Mouse (Mus musculus) midbrain, embryonic 12.5 days (tissue): ENCODE results near the gene Tubg1. TPM values are rescaled to one million over a fixed set of nuclear protein-coding genes. Genes with fewer than 3 reads are reported as not detected.

Source experiments
- ATAC-seq: fragments of 200-750 bp; cut with Nextera tagmentation; 2 replicates; pipeline ENCODE4 v1.8.0; 2017; ENCODE audit warnings: low read depth, moderate TSS enrichment, moderate library complexity; ENCODE audit not compliant: low FRiP score
- H3K27ac ChIP-seq: fragments of 300-500 bp; sonication (generic); replicated peaks from 2 replicates; pipeline ENCODE4 v1.5.1; 2016; ENCODE audit warnings: mild to moderate bottlenecking
- H3K27me3 ChIP-seq: fragments of 300-500 bp; sonication (generic); 2 replicates; pipeline ENCODE4 v1.6.1; 2016; ENCODE audit warnings: mild to moderate bottlenecking
- H3K36me3 ChIP-seq: fragments of 300-500 bp; sonication (generic); 2 replicates; pipeline ENCODE4 v1.6.1; 2016
- H3K4me1 ChIP-seq: fragments of 300-500 bp; sonication (generic); 2 replicates; pipeline ENCODE4 v1.6.1; 2016
- H3K4me2 ChIP-seq: fragments of 300-500 bp; sonication (generic); replicated peaks from 2 replicates; pipeline ENCODE4 v1.6.1; 2016; ENCODE audit warnings: mild to moderate bottlenecking, moderate library complexity
- H3K4me3 ChIP-seq: fragments of 300-500 bp; sonication (generic); 2 replicates; pipeline ENCODE4 v1.5.1; 2016; ENCODE audit warnings: mild to moderate bottlenecking
- H3K9ac ChIP-seq: fragments of 300-500 bp; sonication (generic); replicated peaks from 2 replicates; pipeline ENCODE4 v1.6.1; 2016; ENCODE audit warnings: mild to moderate bottlenecking, moderate library complexity
- H3K9me3 ChIP-seq: fragments of 300-500 bp; sonication (generic); 2 replicates; pipeline ENCODE4 v1.6.1; 2016; ENCODE audit warnings: mild to moderate bottlenecking
- WGBS: fragments of 180-500 bp; shearing (Covaris S2); methylation state at CpG from one replicate; pipeline ENCODE4 v1.1.7; 2016; 5-methylcytosine and 5-hydroxymethylcytosine counted together
- polyA plus RNA-seq: library from polyadenylated mRNA; unstranded; fragments of >200 nt; fragmentation: Nextera tagmentation; extraction: Ambion mirVana; gene quantifications from 2 replicates; pipeline ENCODE4 v1.2.1, GENCODE M21; 2016

The Tubg1 gene
- polyA plus RNA-seq: 96.3 and 97.4 TPM in 2 replicates

- no peaks in the 10 kb centered on the region for H3K9me3 ChIP-seq
- H3K36me3 ChIP-seq: peaks cover 26% of the 10 kb centered on the region
- peak within 1 kb of the TSS; percentile 91 for H3K4me3 ChIP-seq
- H3K27me3 ChIP-seq: no peaks in the 10 kb centered on the region
- peak within 1 kb of the TSS; percentile 95 for H3K9ac ChIP-seq
- ATAC-seq: peak; percentile 95
- peaks cover 42% of the 10 kb centered on the region for H3K4me1 ChIP-seq
- WGBS: 0% methylated on average over 61 of the region's 61 CpGs
- peak within 1 kb of the TSS; percentile 92 for H3K27ac ChIP-seq
- H3K4me2 ChIP-seq: peak within 1 kb of the TSS; percentile 97
Observed at GRCm38 (mm10) chr11:101119761-101120544, at the start of gene Tubg1, which contains the start of gene Retreg3. TSS of gene Tubg1 (plus strand) at chr11:101119938. TSS of gene Retreg3 (minus strand) at chr11:101119893.

GRCm38 (mm10) chr11:101070189-101070527 lies 49.6 kb upstream of the Tubg1 start:
- peak; percentile 65 for ATAC-seq
- Histone ChIP-seq H3K9me3 (no peaks in the 10 kb centered on the region), H3K4me2 (peak overlapping the region; percentile 99), H3K27me3 (peaks cover 28% of the 10 kb centered on the region), H3K9ac (peak overlapping the region; percentile 80), H3K4me3 (peak overlapping the region; percentile 85), H3K27ac (0 out of 2 replicates have a peak overlapping the region, but pooled peaks have one; percentile 20), H3K4me1 (peaks cover 18% of the 10 kb centered on the region), H3K36me3 (no peaks in the 10 kb centered on the region)
- under 1% methylated on average over 36 of the region's 36 CpGs for WGBS

GRCm38 (mm10) chr11:101070987-101071386 lies 48.8 kb upstream of the Tubg1 start:
- H3K27ac ChIP-seq: no peak overlapping the region
- peaks cover 18% of the 10 kb centered on the region for H3K4me1 ChIP-seq
- ATAC-seq: no peak
- no peaks in the 10 kb centered on the region for H3K36me3 ChIP-seq
- peak overlapping the region; percentile 85; the same call in 1 of the 2 replicates for H3K4me3 ChIP-seq
- H3K9me3 ChIP-seq: no peaks in the 10 kb centered on the region
- H3K9ac ChIP-seq: peak overlapping the region; percentile 80; the same call in 1 of the 2 replicates
- WGBS: 77% methylated on average over 6 of the region's 6 CpGs
- H3K4me2 ChIP-seq: peak overlapping the region; percentile 99
- peaks cover 28% of the 10 kb centered on the region for H3K27me3 ChIP-seq

GRCm38 (mm10) chr11:101071810-101072428 lies 47.8 kb upstream of the Tubg1 start:
- no peaks in the 10 kb centered on the region for H3K9me3 ChIP-seq
- no peak overlapping the region for H3K4me3 ChIP-seq
- H3K4me2 ChIP-seq: no peak overlapping the region
- peaks cover 17% of the 10 kb centered on the region for H3K4me1 ChIP-seq
- WGBS: 73% methylated on average over 14 of the region's 14 CpGs
- ATAC-seq: no peak
- no peak overlapping the region for H3K27ac ChIP-seq
- peaks cover 37% of the 10 kb centered on the region for H3K27me3 ChIP-seq
- no peak overlapping the region for H3K9ac ChIP-seq
- peaks cover 4% of the 10 kb centered on the region; the same call in 1 of the 2 replicates for H3K36me3 ChIP-seq

- no peaks in the 10 kb centered on the region for H3K9me3 ChIP-seq
- H3K4me3 ChIP-seq: no peak within 1 kb of the TSS
- H3K9ac ChIP-seq: no peak within 1 kb of the TSS
- H3K4me1 ChIP-seq: peaks cover 11% of the 10 kb centered on the region
- peaks cover 4% of the 10 kb centered on the region; the same call in 1 of the 2 replicates for H3K36me3 ChIP-seq
- no peak within 1 kb of the TSS for H3K4me2 ChIP-seq
- peaks cover 56% of the 10 kb centered on the region for H3K27me3 ChIP-seq
- ATAC-seq: no peak
- H3K27ac ChIP-seq: no peak within 1 kb of the TSS
- WGBS: 66% methylated on average over 9 of the region's 9 CpGs
Observed at GRCm38 (mm10) chr11:101078121-101078520, 41.6 kb upstream of the Tubg1 start, which contains the start of gene Hsd17b1. TSS of gene Hsd17b1 (plus strand) at chr11:101078411.

- Histone ChIP-seq H3K27me3 (peaks cover 56% of the 10 kb centered on the region), H3K36me3 (peaks cover 4% of the 10 kb centered on the region; the same call in 1 of the 2 replicates), H3K27ac (no peak overlapping the region), H3K9me3 (no peaks in the 10 kb centered on the region), H3K4me2 (no peak overlapping the region), H3K4me1 (peaks cover 17% of the 10 kb centered on the region), H3K9ac (no peak overlapping the region), H3K4me3 (no peak overlapping the region)
- WGBS: 3% methylated on average over 26 of the region's 27 CpGs
- no peak for ATAC-seq
Observed at GRCm38 (mm10) chr11:101079746-101080145, 40.0 kb upstream of the Tubg1 start.

GRCm38 (mm10) chr11:101080421-101080820 lies 39.3 kb upstream of the Tubg1 start:
- H3K9me3 ChIP-seq: no peaks in the 10 kb centered on the region
- H3K9ac ChIP-seq: no peak overlapping the region
- 67% methylated on average over 5 of the region's 5 CpGs for WGBS
- H3K4me2 ChIP-seq: no peak overlapping the region
- H3K27me3 ChIP-seq: peaks cover 56% of the 10 kb centered on the region
- H3K27ac ChIP-seq: no peak overlapping the region
- no peak for ATAC-seq
- peaks cover 4% of the 10 kb centered on the region; the same call in 1 of the 2 replicates for H3K36me3 ChIP-seq
- H3K4me3 ChIP-seq: no peak overlapping the region
- H3K4me1 ChIP-seq: peaks cover 17% of the 10 kb centered on the region

- H3K27ac ChIP-seq: peak overlapping the region; percentile 84
- H3K4me2 ChIP-seq: peak overlapping the region; percentile 98
- peaks cover 50% of the 10 kb centered on the region for H3K27me3 ChIP-seq
- peaks cover 3% of the 10 kb centered on the region; the same call in 1 of the 2 replicates for H3K36me3 ChIP-seq
- peak overlapping the region; percentile 94 for H3K9ac ChIP-seq
- H3K4me3 ChIP-seq: peak overlapping the region; percentile 83
- H3K9me3 ChIP-seq: no peaks in the 10 kb centered on the region
- H3K4me1 ChIP-seq: peaks cover 28% of the 10 kb centered on the region
- 5% methylated on average over 10 of the region's 10 CpGs for WGBS
- no peak for ATAC-seq
Observed at GRCm38 (mm10) chr11:101081659-101082058, 38.1 kb upstream of the Tubg1 start.

- under 1% methylated on average over 51 of the region's 51 CpGs for WGBS
- Histone ChIP-seq H3K9me3 (no peaks in the 10 kb centered on the region), H3K36me3 (0 out of 2 replicates have a peak, but pooled peaks cover 2% of the 10 kb centered on the region), H3K27ac (peak within 1 kb of the TSS; percentile 84), H3K4me3 (peak within 1 kb of the TSS; percentile 83), H3K9ac (peak within 1 kb of the TSS; percentile 94), H3K4me1 (peaks cover 30% of the 10 kb centered on the region), H3K4me2 (peak within 1 kb of the TSS; percentile 98), H3K27me3 (peaks cover 42% of the 10 kb centered on the region)
- peak; percentile 93 for ATAC-seq
Observed at GRCm38 (mm10) chr11:101082208-101083082, 37.3 kb upstream of the Tubg1 start, which contains the start of gene Coasy. TSS of gene Coasy (plus strand) at chr11:101082565.

- Histone ChIP-seq H3K4me2 (peak overlapping the region; percentile 98), H3K4me3 (peak overlapping the region; percentile 83), H3K9me3 (no peaks in the 10 kb centered on the region), H3K9ac (peak overlapping the region; percentile 94), H3K27me3 (peaks cover 34% of the 10 kb centered on the region), H3K27ac (peak overlapping the region; percentile 84), H3K4me1 (peaks cover 38% of the 10 kb centered on the region), H3K36me3 (0 out of 2 replicates have a peak, but pooled peaks cover 2% of the 10 kb centered on the region)
- ATAC-seq: no peak
- WGBS: 37% methylated on average over 19 of the region's 19 CpGs
Observed at GRCm38 (mm10) chr11:101083083-101083697, 36.5 kb upstream of the Tubg1 start.

GRCm38 (mm10) chr11:101084246-101084645 lies 35.5 kb upstream of the Tubg1 start:
- no peak for ATAC-seq
- no peak overlapping the region for H3K4me3 ChIP-seq
- H3K36me3 ChIP-seq: peaks cover 12% of the 10 kb centered on the region; the same call in 1 of the 2 replicates
- peaks cover 42% of the 10 kb centered on the region for H3K4me1 ChIP-seq
- H3K27ac ChIP-seq: no peak overlapping the region
- H3K27me3 ChIP-seq: peaks cover 24% of the 10 kb centered on the region
- no peaks in the 10 kb centered on the region for H3K9me3 ChIP-seq
- H3K4me2 ChIP-seq: no peak overlapping the region
- H3K9ac ChIP-seq: no peak overlapping the region
- WGBS: 84% methylated on average over 14 of the region's 14 CpGs
